Mouse (Mus musculus): ENCODE measurements around the gene Gngt2.

Gngt2 gene

GRCm38 (mm10) chr11:95837059-95837458 is at the start of gene Gngt2:
Gene Gngt2 (plus strand): TSS chr11:95837216.
- DNase-seq, result no peak

GRCm38 (mm10) chr11:95789451-95789891 is 47.5 kb upstream of the Gngt2 start:
- DNase-seq, result no peak

GRCm38 (mm10) chr11:95791787-95792186 is 45.2 kb upstream of the Gngt2 start:
- DNase-seq, result no peak

GRCm38 (mm10) chr11:95792950-95793509 is 44.0 kb upstream of the Gngt2 start:
- DNase-seq, result no peak

- DNase-seq, result no peak
Measured at GRCm38 (mm10) chr11:95794201-95794600, 42.8 kb upstream of the Gngt2 start.

- no peak for DNase-seq
Measured at GRCm38 (mm10) chr11:95795582-95795981, 41.4 kb upstream of the Gngt2 start.

- peak in 1 of 2 experiments; percentile 32 for DNase-seq
Measured at GRCm38 (mm10) chr11:95805010-95805409, 32.0 kb upstream of the Gngt2 start.

- DNase-seq, result no peak
Measured at GRCm38 (mm10) chr11:95805527-95805926, 31.5 kb upstream of the Gngt2 start.

- no peak for DNase-seq
Measured at GRCm38 (mm10) chr11:95807884-95808283, 29.1 kb upstream of the Gngt2 start.

GRCm38 (mm10) chr11:95808448-95809011 is 28.5 kb upstream of the Gngt2 start:
- no peak for DNase-seq

- DNase-seq, result no peak
Measured at GRCm38 (mm10) chr11:95809603-95810002, 27.4 kb upstream of the Gngt2 start.

GRCm38 (mm10) chr11:95810828-95811227 is 26.2 kb upstream of the Gngt2 start:
- no peak for DNase-seq

GRCm38 (mm10) chr11:95811741-95812140 is 25.3 kb upstream of the Gngt2 start:
- no peak for DNase-seq

GRCm38 (mm10) chr11:95812224-95812623 is 24.8 kb upstream of the Gngt2 start:
- no peak for DNase-seq

GRCm38 (mm10) chr11:95814101-95814500 is 22.9 kb upstream of the Gngt2 start:
- DNase-seq, result no peak

- DNase-seq, result no peak
Measured at GRCm38 (mm10) chr11:95814857-95815256, 22.2 kb upstream of the Gngt2 start.

- no peak for DNase-seq
Measured at GRCm38 (mm10) chr11:95815412-95815811, 21.6 kb upstream of the Gngt2 start.

GRCm38 (mm10) chr11:95819138-95819537 is 17.9 kb upstream of the Gngt2 start:
- no peak for DNase-seq

GRCm38 (mm10) chr11:95821511-95821910 is 15.5 kb upstream of the Gngt2 start:
- DNase-seq, result no peak

- DNase-seq, result no peak
Measured at GRCm38 (mm10) chr11:95822437-95822836, 14.6 kb upstream of the Gngt2 start.

GRCm38 (mm10) chr11:95824071-95824876 is 12.7 kb upstream of the Gngt2 start, which contains the start of gene Phospho1:
Gene Phospho1 (plus strand): TSS chr11:95824499.
- peak; percentile 78 to 79 for DNase-seq

- peak in 1 of 2 experiments; percentile 57 for DNase-seq
Measured at GRCm38 (mm10) chr11:95824877-95825243, 12.2 kb upstream of the Gngt2 start.

GRCm38 (mm10) chr11:95825625-95826024 is 11.4 kb upstream of the Gngt2 start:
- DNase-seq, result no peak

Data from thymus, adult 18-20 months (tissue).